Mouse (Mus musculus): ENCODE measurements at regions not wholly inside any gene's neighbourhood (a gene's known extent, or its start where the extent isn't known, plus 50 kb on each side); places are given as distances from the start of the nearest gene placed in this dataset.

- no peak for DNase-seq (ENCODE audit: extremely low spot score, low spot score)
Observed at GRCm38 (mm10) chr3:18653557-18653956, 705.3 kb downstream of the Cypt12 start.

GRCm38 (mm10) chr3:18665738-18666137, 717.5 kb downstream of the Cypt12 start:
- DNase-seq (ENCODE audit: extremely low spot score, low spot score) = no peak

GRCm38 (mm10) chr3:18667726-18668125, 719.5 kb downstream of the Cypt12 start:
- DNase-seq (ENCODE audit: extremely low spot score, low spot score) = no peak

- DNase-seq (ENCODE audit: extremely low spot score, low spot score) = no peak
Observed at GRCm38 (mm10) chr3:18668936-18669335, 720.7 kb downstream of the Cypt12 start.

GRCm38 (mm10) chr3:18670203-18670700, 722.0 kb downstream of the Cypt12 start:
- DNase-seq (ENCODE audit: extremely low spot score, low spot score) = no peak

GRCm38 (mm10) chr3:18671681-18672080, 723.5 kb downstream of the Cypt12 start:
- no peak for DNase-seq (ENCODE audit: extremely low spot score, low spot score)

- DNase-seq (ENCODE audit: extremely low spot score, low spot score) = no peak
Observed at GRCm38 (mm10) chr3:18683346-18684101, 735.3 kb downstream of the Cypt12 start.

GRCm38 (mm10) chr3:18695113-18695792, 747.0 kb downstream of the Cypt12 start:
- no peak for DNase-seq (ENCODE audit: extremely low spot score, low spot score)

GRCm38 (mm10) chr3:18696981-18697660, 748.9 kb downstream of the Cypt12 start:
- DNase-seq (ENCODE audit: extremely low spot score, low spot score) = no peak

- DNase-seq (ENCODE audit: extremely low spot score, low spot score) = no peak
Observed at GRCm38 (mm10) chr3:18698106-18698505, 749.9 kb downstream of the Cypt12 start.

GRCm38 (mm10) chr3:18705165-18705564, 757.0 kb downstream of the Cypt12 start:
- no peak for DNase-seq (ENCODE audit: extremely low spot score, low spot score)

GRCm38 (mm10) chr3:18705756-18706155, 757.5 kb downstream of the Cypt12 start:
- no peak for DNase-seq (ENCODE audit: extremely low spot score, low spot score)

- no peak for DNase-seq (ENCODE audit: extremely low spot score, low spot score)
Observed at GRCm38 (mm10) chr3:18706356-18706755, 758.1 kb downstream of the Cypt12 start.

- DNase-seq (ENCODE audit: extremely low spot score, low spot score) = no peak
Observed at GRCm38 (mm10) chr3:18707730-18708129, 759.5 kb downstream of the Cypt12 start.

- no peak for DNase-seq (ENCODE audit: extremely low spot score, low spot score)
Observed at GRCm38 (mm10) chr3:18711661-18712060, 763.5 kb downstream of the Cypt12 start.

GRCm38 (mm10) chr3:18713986-18714385, 765.8 kb downstream of the Cypt12 start:
- no peak for DNase-seq (ENCODE audit: extremely low spot score, low spot score)

- no peak for DNase-seq (ENCODE audit: extremely low spot score, low spot score)
Observed at GRCm38 (mm10) chr3:18714968-18715630, 766.9 kb downstream of the Cypt12 start.

- no peak for DNase-seq (ENCODE audit: extremely low spot score, low spot score)
Observed at GRCm38 (mm10) chr3:18715776-18716175, 767.6 kb downstream of the Cypt12 start.

- no peak for DNase-seq (ENCODE audit: extremely low spot score, low spot score)
Observed at GRCm38 (mm10) chr3:18725507-18725906, 777.3 kb downstream of the Cypt12 start.

- no peak for DNase-seq (ENCODE audit: extremely low spot score, low spot score)
Observed at GRCm38 (mm10) chr3:18731251-18731650, 783.0 kb downstream of the Cypt12 start.

- no peak for DNase-seq (ENCODE audit: extremely low spot score, low spot score)
Observed at GRCm38 (mm10) chr3:18731674-18732073, 783.5 kb downstream of the Cypt12 start.

GRCm38 (mm10) chr3:18733540-18733939, 785.3 kb downstream of the Cypt12 start:
- DNase-seq (ENCODE audit: extremely low spot score, low spot score) = no peak
